Mouse (Mus musculus) kidney, adult 2 months (tissue): Measurements from ENCODE around the gene Rnf225.

Experiments
- CTCF ChIP-seq: fragments of 200-500 bp; conservative IDR thresholded peaks from 2 replicates; pipeline ENCODE4 v1.5.1; 2011; ENCODE audit warnings: low read depth, mild to moderate bottlenecking, control low read depth, low read length, moderate library complexity, mixed read lengths; ENCODE audit not compliant: insufficient read depth, insufficient read length
- POLR2A ChIP-seq: fragments of 200-500 bp; IDR thresholded peaks from one replicate; pipeline ENCODE4 v1.6.1; 2011; ENCODE audit warnings: low read depth, low read length, control low read depth

DNA sequence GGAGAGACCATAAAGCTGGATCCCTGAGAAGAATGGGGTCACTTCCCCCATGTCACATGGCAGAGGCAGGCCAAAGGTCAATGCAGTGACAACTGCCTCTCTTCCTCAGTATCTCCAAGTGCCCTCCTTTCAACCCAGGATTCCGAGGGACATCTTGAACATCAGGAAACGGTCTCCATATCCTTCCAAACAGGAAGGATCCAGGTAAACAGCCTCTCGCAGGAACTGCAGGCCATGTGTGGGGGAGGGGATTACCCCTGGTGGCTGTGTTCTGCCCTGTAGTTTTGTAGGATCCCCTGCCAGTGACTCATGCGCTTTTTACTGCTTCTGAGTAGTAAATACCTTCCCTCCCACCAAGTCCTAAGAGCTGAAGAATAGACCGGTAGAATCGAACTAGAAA, 52.6 kb downstream of the Rnf225 start:
- no peak for TF ChIP-seq POLR2A
- TF ChIP-seq CTCF: no peak
